Mouse (Mus musculus) forebrain, embryonic 10.5 days (tissue): ENCODE results near the gene Rars2. TPM values are rescaled to one million over a fixed set of nuclear protein-coding genes. Genes with fewer than 3 reads are reported as not detected.

Experiments used
- polyA plus RNA-seq: library from polyadenylated mRNA; unstranded; fragments of >200 nt; fragmentation: Nextera tagmentation; extraction: Ambion mirVana; gene quantifications from 2 replicates; pipeline ENCODE4 v1.2.1, GENCODE M21; 2016

The Rars2 gene
- polyA plus RNA-seq, 1 experiment from 2014 or later, result 78.5 TPM

Other genes with a start within 250 kb of the Rars2 start
- 44.6 and 55.0 TPM in 2 replicates for gene Akirin2, start 64.0 kb upstream of the Rars2 start, polyA plus RNA-seq
- gene Orc3, start within 50 bp of the Rars2 start, polyA plus RNA-seq, result 108 and 119 TPM in 2 replicates
- 57.0 and 60.3 TPM in 2 replicates for gene Slc35a1, start 72.5 kb downstream of the Rars2 start, polyA plus RNA-seq
- 0.36 and 0.51 TPM in 2 replicates for gene Cfap206, start 115.2 kb downstream of the Rars2 start, polyA plus RNA-seq
- gene Gm136, start 141.3 kb downstream of the Rars2 start, polyA plus RNA-seq, result not detected in 2 replicates
- 40.7 and 43.8 TPM in 2 replicates for gene Smim8, start 163.5 kb downstream of the Rars2 start, polyA plus RNA-seq